Mouse (Mus musculus): ENCODE data around the gene Mn1.

Gene Mn1

GRCm38 (mm10) chr5:111409412-111410044, 7.6 kb upstream of the Mn1 start:
- no peak for DNase-seq (ENCODE audit: low read depth, low spot score)

- no peak for DNase-seq (ENCODE audit: low read depth, low spot score)
Observed at GRCm38 (mm10) chr5:111410665-111411064, 6.5 kb upstream of the Mn1 start.

- peak; percentile 36 for DNase-seq (ENCODE audit: low read depth, low spot score)
Observed at GRCm38 (mm10) chr5:111414192-111414591, 3.0 kb upstream of the Mn1 start.

GRCm38 (mm10) chr5:111414770-111415249, 2.4 kb upstream of the Mn1 start:
- DNase-seq (ENCODE audit: low read depth, low spot score): no peak

GRCm38 (mm10) chr5:111415575-111415974, 1.6 kb upstream of the Mn1 start:
- DNase-seq (ENCODE audit: low read depth, low spot score): no peak

GRCm38 (mm10) chr5:111416048-111416447, 1.1 kb upstream of the Mn1 start:
- no peak for DNase-seq (ENCODE audit: low read depth, low spot score)

- no peak for DNase-seq (ENCODE audit: low read depth, low spot score)
Observed at GRCm38 (mm10) chr5:111417378-111418131, 393 bp downstream of the Mn1 start.

- DNase-seq (ENCODE audit: low read depth, low spot score): no peak
Observed at GRCm38 (mm10) chr5:111418202-111419120, 1.3 kb downstream of the Mn1 start.

GRCm38 (mm10) chr5:111419121-111419881, 2.1 kb downstream of the Mn1 start:
- DNase-seq (ENCODE audit: low read depth, low spot score): no peak

GRCm38 (mm10) chr5:111420011-111420691, 3.0 kb downstream of the Mn1 start:
- no peak for DNase-seq (ENCODE audit: low read depth, low spot score)

GRCm38 (mm10) chr5:111420896-111421295, 3.7 kb downstream of the Mn1 start:
- no peak for DNase-seq (ENCODE audit: low read depth, low spot score)

- DNase-seq (ENCODE audit: low read depth, low spot score): no peak
Observed at GRCm38 (mm10) chr5:111421424-111421823, 4.3 kb downstream of the Mn1 start.

- DNase-seq (ENCODE audit: low read depth, low spot score): no peak
Observed at GRCm38 (mm10) chr5:111422058-111422800, 5.1 kb downstream of the Mn1 start.

- DNase-seq (ENCODE audit: low read depth, low spot score): no peak
Observed at GRCm38 (mm10) chr5:111423011-111423410, 5.8 kb downstream of the Mn1 start.

- no peak for DNase-seq (ENCODE audit: low read depth, low spot score)
Observed at GRCm38 (mm10) chr5:111423616-111424015, 6.5 kb downstream of the Mn1 start.

GRCm38 (mm10) chr5:111425813-111426212, 8.7 kb downstream of the Mn1 start:
- no peak for DNase-seq (ENCODE audit: low read depth, low spot score)

- DNase-seq (ENCODE audit: low read depth, low spot score): no peak
Observed at GRCm38 (mm10) chr5:111426249-111426648, 9.1 kb downstream of the Mn1 start.

- DNase-seq (ENCODE audit: low read depth, low spot score): no peak
Observed at GRCm38 (mm10) chr5:111428882-111429281, 11.7 kb downstream of the Mn1 start.

GRCm38 (mm10) chr5:111429726-111430125, 12.6 kb downstream of the Mn1 start:
- no peak for DNase-seq (ENCODE audit: low read depth, low spot score)

Data from retina, adult 2 months (tissue).